Mouse (Mus musculus) G1E-ER4 (cell line): Measurements from ENCODE around the gene Hat1. TPM values are rescaled to one million over a fixed set of nuclear protein-coding genes. Genes with fewer than 3 reads are reported as not detected.

Experiments used
- GATA1 ChIP-seq: IDR thresholded peaks from one replicate; pipeline ENCODE4 v1.8.0; 2012; ENCODE audit warnings: low read length, inconsistent platforms
- polyA plus RNA-seq: library from polyadenylated mRNA; stranded (reverse); fragments of >175 nt; gene quantifications from 2 replicates; pipeline ENCODE4 v1.2.3, GENCODE M21; 2012

The Hat1 gene
- 2.6 and 4.1 TPM in 2 replicates for polyA plus RNA-seq

GRCm38 (mm10) chr2:71388951-71389763 is at the start of gene Hat1:
TSS of gene Hat1 (plus strand) at chr2:71388958.
- no peak for TF ChIP-seq GATA1

- no peak for TF ChIP-seq GATA1
Measured at GRCm38 (mm10) chr2:71340126-71340525, 48.6 kb upstream of the Hat1 start.

- TF ChIP-seq GATA1 = no peak
Measured at GRCm38 (mm10) chr2:71343884-71344640, 44.7 kb upstream of the Hat1 start.

- no peak for TF ChIP-seq GATA1
Measured at GRCm38 (mm10) chr2:71347160-71347559, 41.6 kb upstream of the Hat1 start.

- no peak for TF ChIP-seq GATA1
Measured at GRCm38 (mm10) chr2:71347732-71348490, 40.8 kb upstream of the Hat1 start.

GRCm38 (mm10) chr2:71349511-71349910 is 39.2 kb upstream of the Hat1 start:
- no peak for TF ChIP-seq GATA1

- no peak for TF ChIP-seq GATA1
Measured at GRCm38 (mm10) chr2:71350181-71350580, 38.6 kb upstream of the Hat1 start.

- no peak for TF ChIP-seq GATA1
Measured at GRCm38 (mm10) chr2:71350904-71351726, 37.6 kb upstream of the Hat1 start.

GRCm38 (mm10) chr2:71351727-71351987 is 37.1 kb upstream of the Hat1 start:
- no peak for TF ChIP-seq GATA1

GRCm38 (mm10) chr2:71353306-71354054 is 35.3 kb upstream of the Hat1 start:
- TF ChIP-seq GATA1 = no peak

- TF ChIP-seq GATA1 = no peak
Measured at GRCm38 (mm10) chr2:71354055-71354425, 34.7 kb upstream of the Hat1 start.

GRCm38 (mm10) chr2:71358347-71358746 is 30.4 kb upstream of the Hat1 start:
- no peak for TF ChIP-seq GATA1

- no peak for TF ChIP-seq GATA1
Measured at GRCm38 (mm10) chr2:71360192-71360591, 28.6 kb upstream of the Hat1 start.

GRCm38 (mm10) chr2:71366618-71367124 is 22.1 kb upstream of the Hat1 start:
- no peak for TF ChIP-seq GATA1
